Mouse (Mus musculus) ES-E14 (cell line): Measurements from ENCODE around the gene Nrg3. TPM values are rescaled to one million over a fixed set of nuclear protein-coding genes. Genes with fewer than 3 reads are reported as not detected.

ENCODE experiments used
- DNase-seq: peaks from one replicate; pipeline ENCODE4 v3.0.0-alpha.2; 2013; ENCODE audit warnings: low read depth, low spot score
- H3K27ac ChIP-seq: 2 replicates; pipeline ENCODE4 v1.5.1; 2012; ENCODE audit warnings: low read depth, mild to moderate bottlenecking, low read length, moderate library complexity, mixed read lengths; ENCODE audit not compliant: poor library complexity, insufficient read depth, severe bottlenecking
- H3K36me3 ChIP-seq: 2 replicates; pipeline ENCODE4 v1.6.1; 2012; ENCODE audit warnings: mild to moderate bottlenecking, low read length, moderate library complexity, mixed read lengths; ENCODE audit not compliant: control insufficient read depth, poor library complexity, insufficient read depth, severe bottlenecking
- H3K4me1 ChIP-seq, 2 experiments: fragments of 150-350 bp in 1 of 2; sonication (generic) in 1 of 2; 2 replicates each; pipeline ENCODE4 v1.6.1; 2012; ENCODE audit warnings: low read length in 2 of 2, mild to moderate bottlenecking in 1 of 2, mixed read lengths in 1 of 2; ENCODE audit not compliant: control insufficient read depth in 2 of 2, insufficient read depth in 2 of 2, poor library complexity in 1 of 2
- H3K4me3 ChIP-seq, 2 experiments: fragments of 150-350 bp in 1 of 2; sonication (generic) in 1 of 2; 2 replicates each; pipeline ENCODE4 v1.5.1; 2012; ENCODE audit warnings: low read length in 2 of 2, low read depth in 1 of 2, mild to moderate bottlenecking in 1 of 2, mixed read lengths in 1 of 2; ENCODE audit not compliant: insufficient read depth in 1 of 2, poor library complexity in 1 of 2, severe bottlenecking in 1 of 2
- H3K9ac ChIP-seq: 2 replicates; pipeline ENCODE4 v1.6.1; 2012; ENCODE audit warnings: low read depth, mild to moderate bottlenecking, low read length, mixed read lengths; ENCODE audit not compliant: poor library complexity, insufficient read depth, severe bottlenecking
- H3K9me3 ChIP-seq: fragments of 150-350 bp; sonication (generic); 2 replicates; pipeline ENCODE4 v1.6.1; 2012; ENCODE audit warnings: low read depth, mild to moderate bottlenecking, low read length; ENCODE audit not compliant: control insufficient read depth, insufficient read depth
- CHD2 ChIP-seq: IDR thresholded peaks from 2 replicates; pipeline ENCODE4 v1.6.1; 2014; ENCODE audit warnings: mild to moderate bottlenecking, low read depth, low read length, inconsistent platforms
- HCFC1 ChIP-seq: IDR thresholded peaks from 2 replicates; pipeline ENCODE4 v1.6.1; 2012; ENCODE audit warnings: low read length, inconsistent platforms, borderline replicate concordance; ENCODE audit not compliant: insufficient read depth
- MAFK ChIP-seq: IDR thresholded peaks from 2 replicates; pipeline ENCODE4 v1.6.1; 2014; ENCODE audit warnings: mild to moderate bottlenecking, low read depth, low read length, inconsistent platforms; ENCODE audit not compliant: insufficient read depth
- ZC3H11A ChIP-seq: IDR thresholded peaks from 2 replicates; pipeline ENCODE4 v1.6.1; 2012; ENCODE audit warnings: low read depth, mild to moderate bottlenecking, inconsistent platforms, low read length, borderline replicate concordance
- ZNF384 ChIP-seq: IDR thresholded peaks from 2 replicates; pipeline ENCODE4 v1.6.1; 2012; ENCODE audit warnings: low read depth, low read length, inconsistent platforms
- in situ Hi-C, 2 experiments: fragments of 600-800 bp; cut with MboI; formaldehyde crosslinking; loops; one replicate each; pipeline ENCODE4 v1.15.1; 2025; ENCODE audit warnings: low sequenced_read_pairs in 2 of 2, inconsistent platforms in 1 of 2; ENCODE audit not compliant: unreplicated experiment in 2 of 2
- total RNA-seq: library from RNA; depleted of rRNA; stranded (reverse); fragments of 300-350 nt; gene quantifications from 2 replicates; pipeline ENCODE4 v1.2.3, GENCODE M21; 2012

Nrg3 gene
- total RNA-seq, 1 experiment = not detected

DNA sequence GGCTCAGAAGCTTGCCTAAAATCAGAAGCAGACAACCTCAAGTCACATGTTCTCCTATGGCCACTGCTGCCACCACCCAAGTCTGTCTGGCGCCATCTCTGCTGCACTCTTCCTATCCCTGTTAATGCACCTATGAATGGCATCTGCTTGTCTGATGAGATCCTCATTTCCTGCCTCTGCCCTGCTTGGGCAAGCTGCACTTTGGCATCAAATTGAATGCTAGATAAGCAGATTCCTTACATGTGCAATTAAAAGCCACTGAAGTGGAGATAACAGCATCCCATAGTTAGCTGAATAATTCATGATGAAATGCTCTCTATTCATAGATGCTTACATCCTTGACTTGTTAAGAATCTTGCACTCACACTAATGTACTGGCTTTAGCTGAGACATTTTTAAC, 648.0 kb downstream of the Nrg3 start:
- TF ChIP-seq CHD2 = no peak
- TF ChIP-seq ZNF384 = no peak
- no peak for TF ChIP-seq MAFK
- no peak for TF ChIP-seq HCFC1
- TF ChIP-seq ZC3H11A = no peak

DNA sequence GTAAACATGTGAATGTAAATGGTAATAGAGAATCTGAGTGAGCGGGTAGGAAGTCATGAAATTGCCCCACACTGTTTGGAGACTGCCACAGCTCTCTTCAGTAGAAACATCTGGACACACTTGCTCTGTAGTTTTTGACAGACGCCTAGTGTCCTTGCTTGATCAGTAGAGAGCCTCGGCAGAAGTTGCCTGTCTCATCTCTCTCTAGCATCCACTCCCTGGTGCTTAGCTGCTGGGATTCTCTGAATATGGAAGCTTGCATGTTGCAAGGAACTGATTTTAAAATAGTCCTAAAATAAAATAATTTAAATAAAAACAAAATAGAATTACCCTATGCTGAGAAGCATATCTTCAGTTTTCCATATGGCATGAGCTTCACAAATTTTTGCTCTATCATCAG, 675.9 kb downstream of the Nrg3 start:
- no peak overlapping the region for H3K27ac ChIP-seq
- no peaks in the 10 kb centered on the region for H3K9me3 ChIP-seq
- TF ChIP-seq ZNF384 (no peak), HCFC1 (no peak), MAFK (no peak), ZC3H11A (no peak), CHD2 (no peak)
- H3K36me3 ChIP-seq = no peaks in the 10 kb centered on the region
- in situ Hi-C loops = no loop called here
- no peak overlapping the region for H3K4me3 ChIP-seq
- DNase-seq = no peak
- no peak overlapping the region for H3K9ac ChIP-seq
- H3K4me1 ChIP-seq = no peaks in the 10 kb centered on the region

More for the DNA sequence above, 648.0 kb downstream of the Nrg3 start:
- in situ Hi-C loops = no loop called here
- H3K9ac ChIP-seq = no peak overlapping the region
- H3K4me1 ChIP-seq = no peaks in the 10 kb centered on the region
- no peak for DNase-seq
- H3K4me3 ChIP-seq = no peak overlapping the region
- no peak overlapping the region for H3K27ac ChIP-seq
- H3K9me3 ChIP-seq = no peaks in the 10 kb centered on the region
- no peaks in the 10 kb centered on the region for H3K36me3 ChIP-seq

DNA sequence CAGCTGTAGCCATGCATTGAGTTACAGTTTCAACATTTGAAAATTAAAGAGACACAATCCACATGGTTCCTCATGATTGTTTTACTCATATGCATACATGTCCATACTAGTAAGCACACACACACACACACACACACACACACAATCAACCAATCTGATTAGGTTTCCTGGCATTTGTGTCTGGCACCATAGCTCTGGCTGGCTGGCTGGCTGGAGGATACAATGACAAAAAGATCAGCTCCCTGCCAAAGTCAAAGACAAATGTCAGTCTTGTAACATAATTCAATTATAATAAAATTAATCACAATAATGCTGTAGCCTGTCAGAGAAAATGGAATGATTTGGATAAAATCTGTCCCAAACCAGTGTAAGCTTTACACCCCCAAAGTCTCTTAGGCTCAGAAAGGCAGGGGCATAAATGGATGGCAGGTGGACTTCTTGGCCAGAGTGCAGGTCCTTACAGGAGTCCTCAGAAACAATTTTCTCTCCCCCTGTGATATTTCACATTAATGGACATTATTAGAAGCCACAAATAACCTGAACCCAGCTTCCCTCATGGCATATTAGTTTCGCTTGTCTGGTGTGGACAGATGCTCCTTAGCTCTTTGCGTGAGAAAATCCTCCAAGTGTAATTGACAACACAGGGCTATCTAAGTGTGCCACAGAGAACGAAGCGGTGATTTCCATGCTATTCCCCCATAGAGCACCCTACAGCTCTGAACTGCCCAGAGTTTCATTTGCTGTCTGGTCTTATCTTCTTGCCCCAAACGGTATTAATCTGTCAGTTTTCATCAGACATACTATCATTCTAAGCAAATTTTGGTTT, 697.4 kb downstream of the Nrg3 start:
- in situ Hi-C loops = no loop called here
- H3K4me3 ChIP-seq = no peak overlapping the region

DNA sequence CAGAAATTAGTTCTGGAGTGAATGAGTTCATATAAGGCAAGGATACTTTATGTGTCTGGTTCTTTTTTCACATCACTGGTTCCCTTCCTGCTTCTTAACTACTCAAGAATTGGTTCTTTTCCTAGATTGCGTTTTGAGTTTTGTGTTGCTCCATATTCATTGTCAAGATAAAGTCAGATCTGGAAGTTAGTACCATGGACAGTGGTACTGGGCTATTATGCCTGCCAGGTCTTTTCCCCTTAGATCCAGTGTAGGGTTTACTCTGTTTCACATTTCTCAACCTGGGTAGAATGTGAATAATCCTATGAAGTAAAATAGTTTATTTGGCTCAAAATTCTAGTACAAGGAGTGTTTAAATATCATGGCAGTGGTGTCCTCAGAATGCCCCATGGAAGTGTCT, 698.1 kb downstream of the Nrg3 start:
- H3K9ac ChIP-seq = no peak overlapping the region
- H3K36me3 ChIP-seq = no peaks in the 10 kb centered on the region
- H3K4me1 ChIP-seq = no peaks in the 10 kb centered on the region
- no peaks in the 10 kb centered on the region for H3K9me3 ChIP-seq
- peak; percentile 21 for DNase-seq
- TF ChIP-seq CHD2 (no peak), MAFK (no peak), HCFC1 (no peak), ZNF384 (no peak), ZC3H11A (no peak)
- in situ Hi-C loops = no loop called here
- H3K4me3 ChIP-seq = no peak overlapping the region
- H3K27ac ChIP-seq = no peak overlapping the region

More for the DNA sequence above, 697.4 kb downstream of the Nrg3 start:
- H3K9ac ChIP-seq = no peak overlapping the region
- H3K36me3 ChIP-seq = no peaks in the 10 kb centered on the region
- H3K27ac ChIP-seq = no peak overlapping the region
- DNase-seq = no peak
- TF ChIP-seq HCFC1 (no peak), MAFK (no peak), ZNF384 (no peak), ZC3H11A (no peak), CHD2 (no peak)
- H3K4me1 ChIP-seq = no peaks in the 10 kb centered on the region
- no peaks in the 10 kb centered on the region for H3K9me3 ChIP-seq
